Mouse (Mus musculus) frontal cortex, postnatal 36 days (tissue): ENCODE measurements around the gene Stip1.

Experiments used
- DNase-seq, 2 experiments: peaks; one replicate each; pipeline ENCODE4 v3.0.0; 2022; ENCODE audit warnings: low spot score in 2 of 2

Gene Stip1

DNA sequence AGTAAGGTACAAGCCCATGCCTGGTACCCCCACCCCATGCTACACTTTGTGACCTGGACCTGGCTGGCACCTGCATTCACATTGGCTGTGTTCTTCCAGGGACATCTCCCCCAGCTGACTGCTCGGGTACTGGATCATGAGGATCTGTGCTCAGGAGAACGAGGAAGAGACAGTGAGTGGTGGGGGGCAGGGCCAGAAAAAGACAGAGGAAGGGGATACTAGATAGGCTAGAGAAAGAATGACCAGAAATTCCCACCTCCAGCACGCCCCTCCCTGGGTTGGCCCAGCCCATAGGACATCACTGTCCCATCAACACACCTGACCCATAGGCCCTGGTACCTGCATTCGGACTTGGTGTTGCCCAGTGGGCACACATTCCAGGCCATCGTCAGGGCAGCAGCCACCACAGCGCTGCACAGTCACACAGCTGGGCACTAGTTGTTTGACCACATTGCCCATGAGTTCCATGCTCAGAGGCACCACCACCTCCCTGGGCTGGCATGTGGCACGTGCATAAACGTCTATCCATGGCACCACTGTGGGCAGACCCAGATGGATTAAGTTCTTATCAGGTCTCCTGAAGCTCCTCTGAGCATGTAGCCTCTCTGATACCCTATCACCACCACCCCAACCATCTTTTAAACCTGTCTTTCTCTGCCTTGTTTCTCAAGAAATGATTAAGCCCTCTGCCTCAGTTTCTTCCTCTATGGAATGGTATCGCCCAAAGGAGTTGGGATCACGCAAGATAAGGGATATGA lies 53.6 kb downstream of the Stip1 start:
- DNase-seq: no peak

DNA sequence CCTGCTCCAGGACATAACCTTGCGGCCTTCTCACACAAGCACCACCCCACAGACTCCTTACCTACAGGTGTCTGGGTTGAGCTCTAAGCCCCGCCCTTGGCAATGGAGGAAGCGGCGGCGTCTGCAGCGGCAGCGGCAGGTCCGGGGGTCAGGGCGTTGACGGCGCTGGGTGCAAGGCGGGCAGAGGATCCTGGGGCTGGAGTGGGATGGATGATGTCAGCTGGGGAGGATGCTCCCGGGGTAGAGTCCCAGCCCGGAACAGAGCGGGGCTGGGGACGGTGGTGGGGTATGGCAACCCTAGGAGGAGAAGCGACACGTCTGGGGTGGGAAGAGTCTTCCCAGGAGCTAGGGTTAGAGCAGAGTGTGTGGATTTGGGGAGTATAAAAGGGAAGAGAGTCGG lies 54.5 kb downstream of the Stip1 start:
- DNase-seq: no peak

DNA sequence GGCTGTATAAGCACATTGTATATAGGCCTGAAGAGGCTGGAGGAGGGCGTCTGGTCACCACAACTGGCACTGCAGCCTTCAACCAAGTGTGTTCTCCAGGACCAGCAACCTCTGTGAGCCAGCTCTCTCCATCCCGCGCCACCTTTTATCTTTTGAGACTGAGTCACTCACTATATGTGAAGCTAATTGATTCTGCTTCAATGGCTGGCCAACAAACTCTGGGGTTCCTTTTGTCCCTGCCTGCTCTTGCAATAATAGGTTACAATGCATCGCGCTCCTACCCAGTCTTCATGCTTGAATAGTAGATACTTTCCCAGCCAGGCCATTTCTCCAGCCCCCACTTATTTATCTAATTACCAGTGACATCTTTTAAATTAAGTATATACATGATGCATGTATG lies 56.1 kb downstream of the Stip1 start:
- DNase-seq: no peak

DNA sequence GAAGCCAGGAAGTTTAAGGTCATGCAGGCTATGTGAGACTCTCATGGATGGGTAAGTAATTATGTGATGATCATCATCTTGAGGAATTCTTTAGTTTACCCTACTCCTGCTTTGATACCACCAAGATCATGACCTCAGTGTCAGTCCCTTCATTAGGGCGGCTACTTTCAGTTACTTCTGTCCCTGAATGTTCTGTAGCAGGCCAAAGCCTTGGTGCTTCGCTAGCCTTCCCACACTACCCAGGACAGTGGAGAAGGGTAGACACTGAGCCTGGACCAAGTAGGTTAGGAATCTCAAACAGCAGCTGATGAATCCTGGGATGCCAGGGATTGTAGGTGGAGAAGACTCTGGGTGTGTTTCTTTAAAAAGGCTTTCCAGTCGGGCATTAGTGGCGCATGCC lies 58.3 kb downstream of the Stip1 start:
- no peak for DNase-seq

DNA sequence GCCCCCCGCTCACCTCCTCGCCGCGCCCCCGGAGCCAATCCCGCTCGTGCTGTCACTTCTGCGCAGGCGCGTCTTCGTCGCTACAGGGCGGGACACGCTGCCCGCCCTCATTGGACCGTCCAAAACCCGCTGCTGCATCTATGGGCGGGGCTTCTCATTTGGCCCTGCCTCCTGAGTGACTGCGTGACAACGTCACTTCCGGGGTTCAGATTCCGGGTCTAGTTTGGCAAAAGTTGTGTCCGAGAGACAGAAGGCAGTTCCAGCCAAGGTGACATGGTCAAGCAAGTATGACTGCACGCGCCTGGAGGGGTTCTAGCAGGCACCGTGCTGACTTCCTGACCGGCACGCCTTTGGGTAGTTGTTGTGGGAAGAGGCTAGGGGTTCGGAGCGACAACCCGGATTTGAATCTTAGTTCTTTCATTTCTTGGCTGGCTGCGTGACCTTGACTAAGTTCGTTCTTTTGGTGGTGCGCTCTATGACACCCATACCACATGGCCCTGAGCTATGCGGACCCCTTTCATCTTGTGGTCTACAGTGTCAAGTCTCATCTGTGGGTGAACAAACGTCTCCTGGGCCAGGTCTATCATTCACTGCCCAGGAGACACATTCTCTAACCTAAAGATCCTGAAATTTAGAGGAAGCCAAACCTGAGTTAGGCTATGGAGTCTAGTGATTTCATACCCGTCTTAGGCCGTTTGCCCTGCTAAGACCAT lies 59.2 kb downstream of the Stip1 start, which contains the start of gene Fkbp2:
Gene Fkbp2 (minus strand): TSS at position 121 of the 713 bp plus-strand sequence.
- DNase-seq: peak; percentile 99

DNA sequence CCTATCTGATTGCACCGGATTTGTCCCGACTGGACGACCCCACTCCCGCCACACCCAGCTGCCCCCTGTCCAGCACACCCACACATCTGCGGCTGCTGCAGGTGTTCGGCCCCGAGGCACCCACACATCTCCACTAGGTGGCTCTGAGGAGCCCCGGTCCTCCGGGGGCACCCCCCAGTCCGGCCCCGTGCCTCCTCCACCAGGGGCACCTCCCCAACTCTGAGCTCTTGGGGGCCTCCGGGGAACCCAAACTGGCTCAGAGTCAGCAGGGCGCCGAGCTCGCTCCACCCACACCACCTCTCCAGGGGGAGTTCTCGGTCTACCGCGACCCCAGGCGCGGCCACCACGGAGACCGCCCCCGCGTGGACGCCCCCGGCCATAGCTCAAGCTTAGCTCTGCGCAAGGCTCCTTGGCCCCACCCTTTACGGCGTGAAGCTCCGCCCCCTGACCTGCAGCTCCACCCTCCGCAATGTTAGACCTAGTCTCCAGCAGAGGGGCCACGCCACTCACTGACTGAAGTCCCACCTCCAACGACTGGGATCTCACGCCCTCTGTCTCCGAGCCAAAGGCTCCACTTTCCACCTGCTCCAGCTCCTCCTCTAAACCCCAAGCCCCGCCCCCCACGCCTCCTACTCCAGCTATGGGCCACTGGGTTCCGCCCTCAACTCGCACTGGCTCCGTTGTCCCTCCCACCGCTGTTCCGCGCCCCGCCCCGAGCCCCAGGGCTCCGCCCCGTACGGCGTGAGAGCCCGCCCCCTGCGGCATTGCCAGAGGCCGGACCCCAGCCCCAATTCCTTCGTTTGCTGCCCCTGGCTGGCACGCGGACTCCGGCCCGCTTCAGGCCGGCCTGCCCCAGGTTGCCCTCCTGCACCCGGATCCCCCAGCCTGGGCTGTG lies 60.0 kb downstream of the Stip1 start:
- DNase-seq: peak; percentile 98 to 100

DNA sequence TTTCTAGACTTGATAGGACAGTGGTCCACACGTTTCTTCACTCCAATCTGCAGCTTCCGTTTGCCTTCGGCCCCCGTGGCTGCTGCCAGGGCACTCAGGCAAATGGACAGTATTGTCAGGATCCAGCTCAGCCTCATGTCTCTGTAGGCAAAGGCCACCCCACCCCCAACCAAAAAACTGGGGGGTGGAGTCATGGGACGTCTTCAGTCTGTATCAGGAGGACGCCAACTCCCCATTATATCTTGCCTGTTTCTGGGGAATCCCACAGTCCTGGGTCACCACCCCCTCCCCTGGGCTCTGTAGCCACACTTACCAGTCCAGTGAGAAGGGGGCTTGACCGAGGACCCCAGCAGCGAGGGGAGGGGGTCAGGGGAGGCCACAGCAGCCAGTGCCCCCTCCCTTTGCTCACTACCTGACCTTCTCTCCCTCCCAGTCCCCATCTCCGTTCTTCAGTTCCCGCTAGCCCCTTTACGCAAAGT lies 60.7 kb downstream of the Stip1 start:
- no peak for DNase-seq

DNA sequence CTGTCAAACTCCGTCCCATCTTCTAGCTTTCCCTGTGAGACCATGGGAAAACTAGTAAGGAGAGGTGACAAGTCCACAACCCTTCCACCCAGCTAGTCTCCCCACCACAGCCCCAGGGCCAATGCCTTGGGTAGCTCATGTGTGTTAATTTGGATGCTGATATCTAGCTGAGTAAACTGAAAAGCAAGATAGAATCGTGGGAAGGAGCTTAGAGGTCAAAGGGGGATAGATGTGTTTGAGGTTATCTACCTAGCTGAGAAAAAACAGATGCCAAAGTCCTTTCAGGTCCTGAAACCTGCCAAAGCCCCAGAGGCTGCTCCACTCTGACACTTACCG lies 61.2 kb downstream of the Stip1 start:
- no peak for DNase-seq

DNA sequence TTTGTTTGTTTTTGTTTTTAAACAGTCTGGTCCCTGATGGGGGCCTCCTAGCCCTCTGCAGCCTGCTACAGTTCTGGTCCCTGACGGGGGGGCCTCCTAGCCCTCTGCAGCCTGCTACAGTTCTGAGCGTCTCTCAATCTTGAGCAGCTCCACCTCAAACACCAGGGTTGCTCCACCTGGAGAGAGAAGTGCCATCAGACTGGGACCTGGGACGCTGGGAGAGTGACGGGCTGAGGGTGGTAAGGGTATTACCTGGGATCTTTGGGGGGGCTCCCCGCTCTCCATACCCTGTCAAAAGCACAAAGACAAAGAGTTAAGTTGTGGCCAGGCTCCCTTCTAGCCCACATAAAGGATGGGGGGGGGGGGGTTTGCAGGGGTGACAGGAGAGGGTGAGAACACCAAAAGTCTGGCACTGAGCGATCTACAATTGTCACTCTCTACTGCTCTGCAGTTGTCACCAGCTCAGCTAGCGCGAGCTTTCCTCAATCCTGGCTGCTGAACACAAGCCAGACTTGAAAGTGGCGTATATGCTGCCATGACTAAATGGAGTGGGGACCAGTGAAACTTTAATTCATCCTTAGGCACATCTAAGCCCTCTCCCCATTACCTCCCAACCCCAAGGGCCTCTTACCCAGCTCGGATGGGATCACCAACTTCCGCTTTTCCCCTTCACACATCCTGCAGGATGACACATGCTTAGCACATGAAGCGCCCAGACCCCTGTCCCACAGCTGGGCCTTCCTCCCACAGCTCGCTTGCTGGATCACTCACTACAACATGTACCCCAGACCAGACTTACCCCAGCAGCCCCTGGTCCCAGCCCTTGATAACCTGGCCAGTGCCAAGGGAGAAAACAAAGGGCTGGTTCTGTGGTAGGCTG lies 61.8 kb downstream of the Stip1 start:
- DNase-seq: no peak

DNA sequence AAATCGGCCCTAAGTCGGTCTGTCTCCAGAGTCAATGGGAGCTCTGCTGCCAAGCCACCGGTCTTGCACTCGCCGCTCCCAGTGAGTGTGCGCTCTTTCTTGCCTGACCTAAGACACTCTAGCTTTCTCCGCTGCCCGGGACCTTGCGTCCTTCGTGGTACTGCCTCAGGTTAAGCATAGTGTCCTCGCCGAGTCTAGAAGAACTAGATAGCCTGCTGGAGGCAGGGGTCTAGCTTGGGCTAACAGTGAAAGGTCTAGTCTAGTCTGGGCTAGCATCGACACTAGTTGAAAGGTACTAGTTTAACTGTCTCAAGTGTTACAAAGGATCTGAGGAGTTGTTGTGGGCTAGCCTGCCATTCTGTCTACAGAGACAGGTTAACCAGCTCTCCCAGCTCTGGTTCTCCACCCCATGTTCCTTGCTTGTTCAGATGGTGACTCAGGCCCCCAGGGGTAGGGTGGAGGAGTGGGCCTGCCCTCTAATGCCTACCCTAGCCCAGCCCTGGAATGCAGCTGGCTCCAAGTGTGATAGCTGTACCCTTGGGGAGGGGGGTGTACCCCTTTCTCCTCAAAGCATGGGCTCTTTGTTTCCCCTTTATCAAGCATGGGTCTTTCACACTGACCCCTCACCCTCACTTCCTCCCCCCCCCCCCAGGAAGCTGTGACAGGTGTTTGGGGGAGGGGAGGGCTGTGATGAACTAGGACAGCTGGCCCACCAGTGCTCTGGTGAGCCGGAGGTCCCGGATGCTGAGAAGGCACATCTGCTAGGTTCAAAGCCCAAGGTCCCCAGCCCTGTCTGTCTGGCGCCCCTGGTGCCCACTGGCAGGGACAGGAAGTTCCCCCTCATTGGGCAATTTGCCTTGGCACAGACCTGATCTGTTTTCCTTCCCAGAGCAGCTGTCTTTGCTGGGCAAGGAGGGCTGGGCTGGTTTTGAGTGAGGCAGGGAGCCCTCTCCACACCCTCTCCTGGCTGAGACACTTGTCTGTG lies 63.9 kb downstream of the Stip1 start, which contains the start of gene Plcb3:
Gene Plcb3 (minus strand): TSS at position 934 of the 985 bp plus-strand sequence.
- DNase-seq: peak; percentile 54 to 64

DNA sequence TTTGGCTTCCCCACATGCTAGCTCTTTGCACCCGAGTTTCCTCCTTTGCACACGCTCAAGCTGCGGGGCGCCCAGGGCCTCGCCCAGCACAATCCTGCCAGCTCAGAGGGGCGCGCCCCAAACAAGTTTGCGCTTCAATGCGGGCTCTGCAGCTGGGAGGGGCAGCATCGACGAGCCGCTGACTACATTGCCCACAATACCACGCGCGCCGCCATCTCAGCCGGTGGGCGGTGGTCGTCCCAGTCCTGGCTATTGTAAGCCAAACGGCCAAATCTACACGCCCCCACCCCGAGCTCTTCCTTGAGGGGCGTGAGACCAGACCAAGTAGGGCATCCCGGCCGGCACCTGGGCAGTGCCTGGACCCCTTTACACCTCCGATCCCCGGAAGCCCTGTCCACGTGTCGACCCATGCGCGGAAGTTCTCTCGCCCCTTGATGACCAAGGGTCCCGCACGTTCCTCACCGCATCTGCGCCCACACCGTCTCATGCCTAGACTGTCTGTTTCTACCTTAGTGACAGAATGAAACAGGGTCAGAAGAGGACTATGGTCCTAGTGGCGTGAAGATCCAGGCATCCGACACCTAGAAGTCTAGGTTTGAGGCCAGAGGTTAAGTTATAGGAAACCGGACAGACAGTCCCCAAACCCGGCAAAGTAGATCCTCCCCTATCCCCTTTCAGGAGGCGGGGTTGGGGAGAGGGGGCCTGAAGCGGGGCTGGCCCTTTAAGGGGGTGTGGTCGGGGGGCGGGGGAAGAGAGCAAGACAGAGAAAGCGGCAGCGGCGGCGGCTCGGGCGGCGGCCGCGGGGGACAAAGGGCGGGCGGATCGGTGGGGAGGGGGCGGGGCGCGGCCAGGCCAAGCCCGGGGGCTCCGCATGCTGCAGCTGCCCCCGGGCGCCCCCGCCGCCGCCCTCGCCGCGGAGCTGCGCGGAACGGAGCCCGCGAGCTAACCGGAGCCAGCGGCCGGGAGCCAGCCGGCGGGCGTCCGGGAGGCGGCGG lies 65.3 kb downstream of the Stip1 start, which contains the start of gene Ppp1r14b:
Gene Ppp1r14b (plus strand): TSS at position 758 of the 995 bp plus-strand sequence.
- peak; percentile 77 for DNase-seq

DNA sequence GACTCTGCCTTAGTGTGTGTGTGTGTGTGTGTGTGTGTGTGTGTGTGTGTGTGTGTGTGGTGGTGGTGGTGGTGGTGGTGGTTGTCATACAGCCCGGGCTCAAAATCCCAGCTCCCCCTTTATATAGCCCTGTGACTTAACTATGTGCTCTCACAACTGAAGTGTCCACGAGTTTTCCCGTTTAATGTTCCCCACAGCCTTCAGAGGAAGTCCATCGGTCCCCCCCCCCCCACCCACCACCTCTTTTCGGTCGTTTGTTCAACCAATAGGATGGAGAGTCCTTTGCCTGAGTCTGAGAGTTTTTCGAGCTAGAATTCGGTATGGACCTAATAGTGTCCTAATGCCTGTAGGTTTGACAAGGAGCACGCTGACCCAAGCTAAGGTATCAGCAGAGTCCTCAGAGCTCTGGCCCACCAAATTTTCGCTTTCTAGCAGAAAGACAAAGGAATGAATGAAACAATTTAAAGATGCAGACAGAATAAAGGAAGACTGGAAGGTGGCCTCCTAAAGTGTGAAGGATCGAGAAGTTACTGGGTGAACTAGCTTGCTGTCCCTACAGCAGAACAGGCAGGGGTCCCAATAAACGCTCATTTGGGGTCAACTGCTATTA lies 66.1 kb downstream of the Stip1 start:
- DNase-seq: no peak

DNA sequence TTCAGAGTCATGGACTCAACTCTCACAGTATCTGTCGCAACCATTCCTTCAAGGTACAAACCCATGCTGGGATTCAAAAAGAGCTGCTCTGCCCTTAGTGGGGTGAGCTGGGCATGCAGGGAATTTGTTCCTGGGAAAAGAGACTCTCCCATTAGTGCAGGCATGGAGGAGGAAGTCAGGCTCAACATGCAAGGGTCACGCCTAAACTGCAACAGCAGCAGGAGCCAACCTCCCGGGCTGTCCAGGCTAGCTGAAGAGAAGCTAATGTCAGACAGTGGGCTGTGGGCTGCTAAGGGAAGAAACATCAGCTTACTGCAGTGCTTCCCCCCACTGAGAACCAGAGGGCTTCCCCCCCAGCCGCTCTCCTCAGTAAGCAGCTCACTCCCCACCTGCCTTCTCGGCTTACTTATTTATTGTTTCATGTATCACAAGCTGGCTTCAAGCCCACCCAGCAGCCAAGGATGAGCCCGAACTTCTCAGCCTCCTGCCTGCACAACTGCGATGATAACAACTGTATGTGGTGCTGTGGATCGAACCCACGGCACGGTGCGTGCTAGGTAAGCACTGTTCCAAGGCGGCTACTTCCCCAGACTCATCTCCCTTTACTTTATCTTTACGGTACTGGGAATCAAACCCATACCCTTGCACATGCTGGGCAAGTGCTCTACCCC lies 67.4 kb downstream of the Stip1 start:
- no peak for DNase-seq

DNA sequence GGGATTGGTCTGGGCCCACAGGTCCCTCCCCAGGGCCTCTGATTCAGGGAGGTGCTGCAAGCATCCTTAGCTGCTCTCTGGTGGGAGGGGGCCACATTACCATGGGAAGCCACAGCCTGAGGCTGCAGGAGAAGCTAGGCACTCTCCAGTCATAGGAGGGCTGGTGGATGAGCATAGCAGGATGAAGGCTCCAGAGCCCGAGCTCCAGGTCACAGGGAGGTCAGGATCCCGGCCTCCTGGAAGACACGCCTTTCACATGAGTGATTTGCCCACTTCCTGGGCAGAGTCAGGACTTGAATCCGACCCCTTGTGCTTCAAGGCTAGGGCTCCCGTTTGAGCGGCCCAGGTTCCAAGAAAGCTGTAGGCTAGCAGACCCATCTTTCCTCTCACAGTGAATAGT lies 68.1 kb downstream of the Stip1 start:
- no peak for DNase-seq
